Mouse (Mus musculus): ENCODE measurements around the gene Zfp428. TPM values are rescaled to one million over a fixed set of nuclear protein-coding genes. Genes with fewer than 3 reads are reported as not detected.

Zfp428 gene
- total RNA-seq, 2 experiments from 2014 or later: 32.6 to 41.6 TPM

DNA sequence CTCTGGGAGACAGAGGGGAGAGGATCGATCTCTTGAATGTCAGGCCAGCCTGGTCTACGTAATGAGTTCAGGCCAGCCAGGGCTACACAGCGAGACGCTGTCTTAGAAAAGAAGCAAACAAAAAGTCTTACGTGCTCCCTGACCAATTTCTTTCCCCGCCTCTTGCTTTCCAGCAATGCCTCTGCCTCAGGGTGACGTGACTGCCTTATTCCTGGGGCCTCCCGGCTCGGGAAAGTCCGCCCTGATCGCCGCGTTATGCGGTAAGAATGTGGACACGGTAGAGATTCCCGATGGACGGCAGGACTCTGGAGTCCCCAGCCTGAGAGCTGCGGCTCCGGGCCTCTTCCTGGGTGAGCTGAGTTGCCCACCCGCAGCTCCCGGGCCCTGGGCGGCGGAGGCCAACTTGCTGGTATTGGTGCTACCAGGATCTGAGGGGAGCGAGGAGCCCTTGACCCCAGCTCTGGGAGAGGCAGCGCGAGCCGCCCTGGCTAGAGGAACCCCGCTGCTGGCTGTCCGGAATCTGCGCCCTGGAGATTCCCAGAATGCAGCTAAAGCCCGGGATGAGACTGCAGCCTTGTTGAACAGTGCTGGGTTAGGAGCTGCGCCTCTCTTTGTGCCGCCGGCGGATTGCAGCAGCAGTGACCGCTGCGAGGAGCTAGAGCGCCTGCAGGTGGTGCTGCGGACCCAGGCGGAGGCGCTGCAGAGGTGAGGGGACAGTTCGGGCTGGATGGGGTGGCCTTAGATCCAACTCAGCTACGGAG lies 24.6 kb downstream of the Zfp428 start:
- DNase-seq (ENCODE audit: low spot score in 2 of 2): peak; percentile 67 to 68
- Histone ChIP-seq H3K4me3 (peak overlapping the region; percentile 92), H3K27ac (peak overlapping the region; percentile 98)
- TF ChIP-seq CTCF (conservative IDR thresholded peaks at IDR 0.05): peak; percentile 88

DNA sequence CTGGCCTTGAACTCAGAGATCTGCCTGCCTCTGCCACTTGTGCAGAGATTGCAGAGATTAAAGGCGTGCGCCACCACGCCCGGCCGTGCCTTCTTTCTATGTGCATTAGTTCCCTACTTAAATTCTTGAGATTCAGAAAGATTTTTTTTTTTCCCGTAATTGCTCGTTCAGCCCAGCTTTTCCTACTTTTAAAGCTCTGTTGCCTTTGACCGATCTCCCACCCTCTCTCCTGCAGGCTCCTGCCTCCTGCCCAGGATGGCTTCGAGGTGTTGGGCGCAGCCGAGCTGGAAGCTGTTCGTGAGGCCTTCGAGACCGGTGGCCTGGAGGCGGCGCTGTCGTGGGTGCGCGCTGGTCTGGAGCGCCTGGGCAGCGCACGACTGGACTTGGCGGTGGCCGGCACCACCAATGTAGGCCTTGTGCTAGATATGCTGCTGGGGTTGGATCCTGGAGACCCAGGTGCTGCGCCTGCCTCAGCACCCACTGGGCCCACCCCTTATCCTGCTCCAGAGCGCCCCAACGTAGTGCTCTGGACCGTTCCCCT lies 26.3 kb downstream of the Zfp428 start:
- DNase-seq (ENCODE audit: low spot score in 2 of 2): no peak
- Histone ChIP-seq H3K27ac (no peak overlapping the region), H3K4me3 (no peak overlapping the region)
- no peak for TF ChIP-seq CTCF (conservative IDR thresholded peaks at IDR 0.05)

DNA sequence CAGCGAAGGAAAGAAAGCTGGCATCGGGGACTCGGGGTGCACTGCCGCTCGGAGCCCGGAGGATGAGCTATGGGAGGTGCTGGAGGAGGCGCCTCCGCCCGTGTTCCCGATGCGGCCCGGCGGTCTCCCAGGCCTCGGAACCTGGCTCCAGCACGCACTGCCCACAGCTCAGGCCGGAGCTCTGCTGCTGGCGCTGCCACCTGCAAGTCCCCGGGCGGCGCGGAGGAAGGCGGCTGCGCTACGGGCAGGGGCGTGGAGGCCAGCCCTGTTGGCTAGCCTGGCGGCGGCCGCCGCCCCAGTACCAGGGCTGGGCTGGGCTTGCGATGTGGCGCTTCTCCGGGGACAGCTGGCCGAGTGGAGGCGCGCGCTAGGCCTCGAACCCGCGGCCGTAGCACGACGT lies 27.0 kb downstream of the Zfp428 start:
- H3K27ac ChIP-seq: no peak overlapping the region
- H3K4me3 ChIP-seq: no peak overlapping the region
- TF ChIP-seq CTCF (conservative IDR thresholded peaks at IDR 0.05): no peak
- no peak for DNase-seq (ENCODE audit: low spot score in 2 of 2)

DNA sequence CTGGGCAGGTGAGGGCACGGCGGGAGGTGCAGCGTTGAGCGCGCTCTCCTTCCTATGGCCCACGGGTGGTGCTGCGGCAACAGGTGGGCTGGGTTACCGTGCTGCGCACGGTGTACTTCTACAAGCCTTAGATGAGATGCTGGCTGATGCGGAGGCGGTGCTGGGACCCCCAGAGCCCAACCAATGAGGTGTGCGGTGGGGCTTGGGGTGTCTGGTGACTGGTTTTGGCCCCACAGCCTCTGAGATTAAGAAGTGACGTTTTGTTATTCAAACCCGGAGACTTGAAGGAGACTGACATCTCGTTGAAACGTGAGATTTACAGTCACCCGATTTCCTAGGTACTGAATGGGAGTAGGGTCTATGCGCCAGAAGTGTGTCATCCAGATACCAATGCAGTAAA lies 27.5 kb downstream of the Zfp428 start:
- H3K27ac ChIP-seq: no peak overlapping the region

DNA sequence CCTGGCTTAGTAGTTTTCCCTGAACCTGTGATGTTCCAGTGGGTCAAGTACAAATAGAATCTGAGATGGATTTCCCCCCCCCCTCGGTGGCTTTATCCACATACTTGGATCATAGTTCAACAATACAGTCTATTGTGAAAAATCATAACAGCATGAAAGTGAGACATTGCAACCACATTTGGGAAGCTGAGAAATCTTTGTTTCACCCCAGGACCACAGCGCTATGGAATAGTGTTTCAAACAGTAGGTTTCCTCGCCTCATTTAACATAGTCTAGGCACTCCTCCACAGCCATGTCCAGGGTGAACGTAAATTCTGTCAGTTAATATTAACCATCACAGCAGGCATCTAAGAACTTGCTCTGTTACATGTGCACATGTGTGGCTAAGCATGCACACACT lies 30.3 kb downstream of the Zfp428 start:
- DNase-seq (ENCODE audit: low spot score in 2 of 2): no peak
- Histone ChIP-seq H3K4me3 (no peak overlapping the region), H3K27ac (no peak overlapping the region)
- TF ChIP-seq CTCF (conservative IDR thresholded peaks at IDR 0.05): no peak

More for the DNA sequence above, 27.5 kb downstream of the Zfp428 start:
- no peak for DNase-seq (ENCODE audit: low spot score in 2 of 2)
- TF ChIP-seq CTCF (conservative IDR thresholded peaks at IDR 0.05): no peak
- no peak overlapping the region for H3K4me3 ChIP-seq

DNA sequence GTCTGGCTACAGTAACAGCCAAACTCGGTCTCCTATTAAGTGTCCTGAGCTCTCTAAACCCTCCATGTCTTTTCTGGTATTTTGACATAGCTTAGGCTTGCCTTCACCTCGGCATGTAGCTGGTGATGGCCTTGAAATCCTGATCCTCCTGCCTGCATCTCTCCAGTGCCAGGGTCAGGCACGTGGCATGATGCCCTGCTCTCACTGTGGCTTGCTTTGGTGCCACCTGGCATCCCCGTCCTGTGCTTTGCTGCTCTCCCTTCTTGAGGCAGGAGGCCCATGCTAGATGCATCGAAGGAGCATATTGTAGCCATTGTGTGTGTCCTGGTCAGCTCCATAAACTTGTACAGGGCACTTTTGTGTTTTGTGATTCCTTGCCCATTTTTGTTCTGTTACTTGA lies 30.8 kb downstream of the Zfp428 start:
- Histone ChIP-seq H3K4me3 (no peak overlapping the region), H3K27ac (no peak overlapping the region)
- no peak for DNase-seq (ENCODE audit: low spot score in 2 of 2)
- TF ChIP-seq CTCF (conservative IDR thresholded peaks at IDR 0.05): no peak

DNA sequence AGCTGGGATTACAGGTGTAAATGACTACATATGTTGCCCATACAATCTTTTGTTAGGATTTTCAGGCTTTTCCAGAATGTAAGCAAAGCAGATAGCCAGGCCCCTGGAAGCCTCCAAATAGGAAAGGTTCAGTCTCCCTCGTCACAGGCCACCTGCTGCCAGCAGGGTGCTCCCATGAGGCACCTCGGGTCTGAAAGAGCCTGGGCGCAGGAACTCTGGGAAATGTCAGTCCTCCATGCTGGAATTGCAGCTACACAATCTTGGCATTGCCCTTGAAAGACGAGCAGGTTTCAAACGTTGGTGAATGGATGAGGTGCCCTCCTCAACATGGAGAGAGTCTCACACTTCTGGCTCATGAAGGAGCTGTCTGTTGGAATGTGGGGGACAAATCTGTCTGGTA lies 31.3 kb downstream of the Zfp428 start:
- H3K4me3 ChIP-seq: no peak overlapping the region
- DNase-seq (ENCODE audit: low spot score in 2 of 2): peak in 1 of 2 experiments; percentile 62
- H3K27ac ChIP-seq: no peak overlapping the region; the same call in 1 of the 2 replicates
- TF ChIP-seq CTCF (conservative IDR thresholded peaks at IDR 0.05): peak; percentile 59

DNA sequence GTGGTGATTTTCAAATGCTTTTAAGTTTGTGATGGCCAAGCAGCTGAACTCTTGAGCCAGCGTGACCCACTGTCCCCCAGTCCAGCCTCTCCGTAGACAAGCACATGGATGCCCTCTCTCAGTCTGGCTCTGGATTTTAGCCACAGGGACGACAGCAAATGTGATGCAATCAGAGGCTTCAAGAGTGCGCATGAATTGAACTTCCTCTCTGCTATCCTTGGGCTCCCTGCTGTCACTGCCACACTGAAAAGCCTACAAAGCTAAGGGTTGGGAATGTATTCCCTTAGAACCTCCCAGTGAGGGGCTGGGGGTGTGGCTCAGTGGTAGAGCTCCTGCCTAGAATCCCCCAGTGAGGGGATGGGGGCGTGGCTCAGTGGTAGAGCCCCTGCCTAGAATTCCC lies 31.9 kb downstream of the Zfp428 start:
- Histone ChIP-seq H3K4me3 (no peak overlapping the region), H3K27ac (no peak overlapping the region)
- DNase-seq (ENCODE audit: low spot score in 2 of 2): no peak
- TF ChIP-seq CTCF (conservative IDR thresholded peaks at IDR 0.05): no peak

DNA sequence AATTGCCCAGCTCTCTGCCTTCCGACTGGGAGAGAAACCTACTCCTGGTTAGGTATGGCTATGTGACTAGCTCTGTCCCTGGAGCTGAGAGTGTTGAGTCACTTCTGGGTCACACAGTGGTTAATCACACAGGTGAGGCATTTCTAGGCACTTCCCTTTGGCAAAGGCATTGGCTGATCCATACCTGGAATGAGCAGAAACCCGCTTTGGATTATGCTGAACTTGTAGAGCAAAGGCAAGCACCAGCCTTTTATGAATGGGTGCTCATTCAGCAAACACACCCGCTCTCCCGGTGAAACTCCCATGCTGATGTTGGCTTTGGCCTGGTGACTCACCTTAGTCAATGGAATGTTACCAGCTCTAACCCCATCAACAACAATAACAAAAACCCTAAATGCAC lies 32.9 kb downstream of the Zfp428 start:
- no peak for DNase-seq (ENCODE audit: low spot score in 2 of 2)
- Histone ChIP-seq H3K27ac (no peak overlapping the region), H3K4me3 (no peak overlapping the region)
- no peak for TF ChIP-seq CTCF (conservative IDR thresholded peaks at IDR 0.05)

DNA sequence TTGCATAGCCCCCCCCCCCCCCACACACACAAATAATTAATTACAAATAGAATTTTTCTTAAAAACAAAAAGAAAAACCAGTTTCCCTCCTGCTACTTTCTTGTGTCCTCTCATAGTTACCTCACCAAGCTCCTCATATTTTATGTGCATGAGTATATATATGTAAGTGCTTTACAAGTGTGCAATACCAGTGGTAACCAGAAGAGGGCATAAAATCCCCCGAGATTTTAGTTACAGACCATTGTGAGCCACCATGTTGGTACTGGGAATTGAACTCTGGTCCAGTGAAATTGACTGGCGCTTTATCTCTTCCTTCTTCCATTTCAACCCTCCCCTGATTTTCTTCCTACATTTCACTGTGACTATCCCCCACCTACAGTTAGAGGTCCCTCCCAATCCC lies 37.7 kb downstream of the Zfp428 start:
- Histone ChIP-seq H3K27ac (no peak overlapping the region), H3K4me3 (no peak overlapping the region)
- DNase-seq (ENCODE audit: low spot score in 2 of 2): no peak
- TF ChIP-seq CTCF (conservative IDR thresholded peaks at IDR 0.05): peak; percentile 61

DNA sequence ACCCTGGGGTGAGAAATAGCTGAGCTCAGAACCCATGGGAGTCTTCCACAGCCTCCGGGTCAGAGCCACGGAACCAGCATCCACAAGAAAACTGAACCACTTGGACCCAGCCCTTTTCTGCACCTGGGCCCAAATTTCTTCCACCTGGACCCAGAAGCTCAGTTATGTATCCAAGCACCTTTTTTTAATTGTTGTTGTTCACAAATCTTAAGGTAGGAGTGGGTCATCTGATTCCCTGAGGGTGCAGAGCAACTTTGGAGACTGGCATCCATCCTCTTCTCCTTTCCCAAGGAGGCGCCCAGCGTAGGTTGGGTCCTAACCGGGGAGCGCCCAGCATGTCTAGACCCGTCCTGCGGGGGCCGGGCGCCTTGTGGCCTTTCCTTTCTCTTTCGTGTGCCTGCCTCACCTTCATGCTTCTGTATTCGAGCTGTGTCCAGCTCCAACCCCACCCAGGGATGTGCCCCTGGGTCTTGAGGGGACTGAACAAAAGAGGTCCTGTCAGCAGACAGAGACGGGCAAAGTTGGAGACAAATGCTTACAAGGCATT lies 39.3 kb downstream of the Zfp428 start, which contains the start of the genes Pinlyp and Xrcc1:
Gene Pinlyp (minus strand): TSS at position 51 of the 547 bp plus-strand sequence.
Gene Xrcc1 (plus strand): TSS at position 222 of the 547 bp plus-strand sequence.
- no peak for DNase-seq (ENCODE audit: low spot score in 2 of 2)
- TF ChIP-seq CTCF (conservative IDR thresholded peaks at IDR 0.05): no peak
- peak within 1 kb of the TSS; percentile 82 for H3K4me3 ChIP-seq
- peak within 1 kb of the TSS; percentile 89 for H3K27ac ChIP-seq

DNA sequence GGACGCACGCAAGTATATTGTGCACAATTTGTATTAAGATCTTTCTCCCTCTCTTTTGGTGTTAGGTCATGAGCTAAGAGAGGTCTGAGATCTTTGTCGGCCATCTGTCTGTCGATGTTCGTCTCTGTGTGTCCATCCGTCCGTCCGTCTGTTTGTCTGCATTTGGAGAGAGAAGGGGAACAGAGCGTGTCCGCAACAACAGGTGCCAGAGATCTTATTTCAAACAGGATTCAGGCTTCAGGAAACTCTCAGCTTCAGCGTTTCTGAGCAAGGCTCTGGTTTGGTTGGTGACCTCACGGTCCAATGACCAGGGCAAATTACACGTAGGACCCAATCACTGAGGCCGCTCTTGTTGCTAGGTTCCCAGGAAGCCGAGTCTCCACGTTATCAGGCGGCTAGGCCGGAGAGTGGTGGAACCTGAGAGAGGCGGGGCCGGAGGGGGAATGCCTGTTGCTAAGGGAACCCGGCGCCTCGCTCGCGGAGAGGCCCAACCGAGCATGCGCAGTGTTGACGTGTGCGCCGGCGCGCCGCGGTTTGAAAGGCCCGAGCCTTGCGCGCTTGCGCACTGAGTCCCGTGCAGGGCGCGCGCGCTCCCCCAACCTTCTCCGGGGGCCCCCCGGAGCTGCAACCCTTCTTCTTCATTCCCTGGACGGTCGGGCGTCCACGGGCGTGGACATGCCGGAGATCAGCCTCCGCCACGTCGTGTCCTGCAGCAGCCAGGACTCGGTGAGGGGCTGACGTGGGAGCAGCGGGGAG lies 40.0 kb downstream of the Zfp428 start:
- TF ChIP-seq CTCF (conservative IDR thresholded peaks at IDR 0.05): no peak
- H3K4me3 ChIP-seq: peak overlapping the region; percentile 82
- peak; percentile 99 to 100 for DNase-seq (ENCODE audit: low spot score in 2 of 2)
- peak overlapping the region; percentile 89 for H3K27ac ChIP-seq

DNA sequence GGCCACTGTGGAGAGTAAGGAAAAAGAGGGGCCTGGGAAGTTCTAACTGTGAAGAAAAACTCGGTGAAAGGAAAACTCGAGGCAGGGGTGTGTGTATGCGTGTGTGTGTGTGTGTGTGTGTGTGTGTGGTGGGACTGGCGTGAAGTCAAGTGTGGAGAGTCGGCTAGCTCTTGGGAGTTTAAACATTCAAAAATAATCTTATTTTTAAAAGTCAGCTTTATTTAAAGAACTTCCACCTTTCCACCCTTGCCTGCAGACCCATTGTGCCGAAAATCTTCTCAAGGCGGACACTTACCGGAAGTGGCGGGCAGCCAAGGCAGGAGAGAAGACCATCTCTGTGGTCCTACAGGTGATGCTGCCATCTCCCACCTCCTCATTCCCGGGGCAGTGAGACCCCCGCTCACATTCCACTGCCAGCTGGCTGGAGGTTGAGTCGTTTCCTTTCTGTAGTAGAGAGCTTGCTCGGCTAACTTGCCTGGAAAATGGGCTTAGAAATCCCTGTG lies 40.8 kb downstream of the Zfp428 start:
- H3K4me3 ChIP-seq: peak overlapping the region; percentile 82
- DNase-seq (ENCODE audit: low spot score in 2 of 2): no peak
- TF ChIP-seq CTCF (conservative IDR thresholded peaks at IDR 0.05): no peak
- H3K27ac ChIP-seq: peak overlapping the region; percentile 87
